Mouse (Mus musculus) E14TG2a.4 (cell line): ENCODE data around the gene Ptgr1.

Experiments
- CTCF ChIP-seq: conservative IDR thresholded peaks from 2 replicates; pipeline ENCODE4 v1.5.1; 2014; ENCODE audit warnings: low read length
- NANOG ChIP-seq: IDR thresholded peaks from 2 replicates; pipeline ENCODE4 v1.6.1; 2014; ENCODE audit warnings: borderline replicate concordance, low read length, mixed read lengths
- POU5F1 ChIP-seq: IDR thresholded peaks from 2 replicates; pipeline ENCODE4 v1.6.1; 2014; ENCODE audit warnings: low read length, borderline replicate concordance

- no peak for TF ChIP-seq CTCF
- no peak for TF ChIP-seq POU5F1
- no peak for TF ChIP-seq NANOG
Observed at GRCm38 (mm10) chr4:58948391-58948790, 38.5 kb downstream of the Ptgr1 start.
